Mouse (Mus musculus): ENCODE measurements around the gene Pdzrn3. TPM values are rescaled to one million over a fixed set of nuclear protein-coding genes. Genes with fewer than 3 reads are reported as not detected.

Pdzrn3 gene
- polyA plus RNA-seq, 1 experiment: 1.9 TPM

DNA sequence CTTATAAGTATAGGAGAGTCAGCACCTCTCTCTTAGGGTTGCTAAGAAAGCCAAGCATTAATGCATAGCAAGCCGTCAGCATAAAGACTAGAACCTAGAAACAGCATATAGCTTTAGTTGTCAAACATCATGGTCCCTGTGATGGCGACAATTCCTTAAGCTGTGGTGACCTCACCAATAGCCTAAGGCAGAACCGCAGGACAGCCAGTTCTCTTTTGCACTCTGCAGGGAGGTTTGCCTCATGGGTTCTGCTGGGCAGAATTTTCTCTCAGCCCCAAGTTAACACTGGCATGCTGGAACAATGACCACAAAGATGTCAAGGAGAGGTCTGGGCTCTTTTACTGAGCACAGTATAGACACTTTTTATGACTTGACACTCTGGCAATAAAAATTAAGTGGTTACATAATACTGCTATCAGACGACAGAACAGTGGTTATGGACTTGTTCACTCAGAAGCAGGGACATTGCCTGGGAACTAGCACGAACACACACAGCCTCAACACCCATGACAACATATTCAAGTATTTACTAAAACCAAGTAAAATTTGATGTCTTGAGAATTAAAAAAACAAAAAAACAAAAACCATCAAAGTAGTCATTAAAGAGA, 90.0 kb downstream of the Pdzrn3 start:
- WGBS: 94% methylated on average over 5 of the region's 5 CpGs
- no peak for TF ChIP-seq CTCF (IDR thresholded peaks at IDR 0.05; ENCODE audit: borderline replicate concordance, insufficient read depth, low read depth, low read length)
- TF ChIP-seq POLR2A (IDR thresholded peaks at IDR 0.05; ENCODE audit: borderline replicate concordance, insufficient read depth, low read length): no peak
- no peak for DNase-seq
- Histone ChIP-seq H3K27ac (ENCODE audit: insufficient read depth, low read length) (no peak overlapping the region), H3K4me3 (replicated peaks; ENCODE audit: insufficient read depth, low read depth, low read length) (no peak overlapping the region), H3K27me3 (ENCODE audit: control insufficient read depth, insufficient read depth, low read length) (no peaks in the 10 kb centered on the region), H3K4me1 (ENCODE audit: control insufficient read depth, insufficient read depth, low read length) (no peaks in the 10 kb centered on the region)

- Histone ChIP-seq H3K27ac (ENCODE audit: insufficient read depth, low read length) (no peak overlapping the region), H3K4me3 (replicated peaks; ENCODE audit: insufficient read depth, low read depth, low read length) (no peak overlapping the region), H3K27me3 (ENCODE audit: control insufficient read depth, insufficient read depth, low read length) (no peaks in the 10 kb centered on the region), H3K4me1 (ENCODE audit: control insufficient read depth, insufficient read depth, low read length) (no peaks in the 10 kb centered on the region)
- TF ChIP-seq POLR2A (IDR thresholded peaks at IDR 0.05; ENCODE audit: borderline replicate concordance, insufficient read depth, low read length) (no peak), CTCF (IDR thresholded peaks at IDR 0.05; ENCODE audit: borderline replicate concordance, insufficient read depth, low read depth, low read length) (no peak)
- 92% methylated on average over 2 of the region's 2 CpGs for WGBS
- no peak for DNase-seq
These were observed 90.6 kb downstream of the Pdzrn3 start for GRCm38 (mm10) chr6:101287077-101287476.

DNA sequence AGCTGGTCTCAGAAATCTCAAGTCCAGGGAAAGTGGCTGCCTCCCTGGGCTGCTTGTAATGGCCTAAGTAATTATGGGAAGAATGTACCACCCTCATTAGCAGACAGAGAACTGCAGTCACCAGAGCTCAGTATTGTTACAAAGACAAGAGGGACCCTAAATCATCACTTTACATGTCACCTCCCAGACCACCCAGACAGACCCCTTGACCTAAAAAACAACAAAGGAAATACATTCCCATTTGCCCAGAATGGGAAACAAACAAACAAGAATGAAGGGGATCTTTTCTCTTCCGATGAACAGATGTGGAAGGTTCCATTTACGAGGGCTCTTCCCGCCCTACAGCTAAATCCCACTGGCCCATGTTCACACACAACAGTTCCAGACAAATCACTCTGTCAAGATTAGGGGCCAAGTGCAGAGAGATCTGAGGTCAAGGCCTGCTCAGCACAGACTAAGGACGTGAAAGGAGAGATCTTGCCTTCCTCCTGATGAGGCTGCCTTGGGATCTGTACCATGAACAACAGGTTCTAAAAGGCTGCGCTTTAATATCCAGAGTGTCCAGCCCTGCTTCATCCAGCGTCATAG, 93.2 kb downstream of the Pdzrn3 start:
- H3K27me3 ChIP-seq (ENCODE audit: control insufficient read depth, insufficient read depth, low read length): no peaks in the 10 kb centered on the region
- no peak for TF ChIP-seq POLR2A (IDR thresholded peaks at IDR 0.05; ENCODE audit: borderline replicate concordance, insufficient read depth, low read length)
- TF ChIP-seq CTCF (IDR thresholded peaks at IDR 0.05; ENCODE audit: borderline replicate concordance, insufficient read depth, low read depth, low read length): no peak
- no peak overlapping the region for H3K4me3 ChIP-seq (replicated peaks; ENCODE audit: insufficient read depth, low read depth, low read length)
- H3K4me1 ChIP-seq (ENCODE audit: control insufficient read depth, insufficient read depth, low read length): no peaks in the 10 kb centered on the region
- 91% methylated on average over 6 of the region's 6 CpGs for WGBS
- no peak overlapping the region for H3K27ac ChIP-seq (ENCODE audit: insufficient read depth, low read length)
- DNase-seq: no peak

GRCm38 (mm10) chr6:101283891-101284290, 93.8 kb downstream of the Pdzrn3 start:
- Histone ChIP-seq H3K4me1 (ENCODE audit: control insufficient read depth, insufficient read depth, low read length) (no peaks in the 10 kb centered on the region), H3K27me3 (ENCODE audit: control insufficient read depth, insufficient read depth, low read length) (no peaks in the 10 kb centered on the region), H3K4me3 (replicated peaks; ENCODE audit: insufficient read depth, low read depth, low read length) (no peak overlapping the region), H3K27ac (ENCODE audit: insufficient read depth, low read length) (no peak overlapping the region)
- TF ChIP-seq CTCF (IDR thresholded peaks at IDR 0.05; ENCODE audit: borderline replicate concordance, insufficient read depth, low read depth, low read length): no peak
- DNase-seq: no peak
- whole genome bisulfite sequencing: 93% methylated on average over 3 of the region's 3 CpGs

GRCm38 (mm10) chr6:101281644-101282043, 96.1 kb downstream of the Pdzrn3 start:
- no peak for DNase-seq
- Histone ChIP-seq H3K27me3 (ENCODE audit: control insufficient read depth, insufficient read depth, low read length) (no peaks in the 10 kb centered on the region), H3K4me3 (replicated peaks; ENCODE audit: insufficient read depth, low read depth, low read length) (no peak overlapping the region), H3K4me1 (ENCODE audit: control insufficient read depth, insufficient read depth, low read length) (no peaks in the 10 kb centered on the region), H3K27ac (ENCODE audit: insufficient read depth, low read length) (no peak overlapping the region)
- TF ChIP-seq POLR2A (IDR thresholded peaks at IDR 0.05; ENCODE audit: borderline replicate concordance, insufficient read depth, low read length) (no peak), CTCF (IDR thresholded peaks at IDR 0.05; ENCODE audit: borderline replicate concordance, insufficient read depth, low read depth, low read length) (no peak)
- 35% methylated on average over 3 of the region's 3 CpGs for WGBS

GRCm38 (mm10) chr6:101280811-101281218, 96.9 kb downstream of the Pdzrn3 start:
- no peak for DNase-seq
- Histone ChIP-seq H3K4me1 (ENCODE audit: control insufficient read depth, insufficient read depth, low read length) (no peaks in the 10 kb centered on the region), H3K27me3 (ENCODE audit: control insufficient read depth, insufficient read depth, low read length) (no peaks in the 10 kb centered on the region), H3K4me3 (replicated peaks; ENCODE audit: insufficient read depth, low read depth, low read length) (no peak overlapping the region), H3K27ac (ENCODE audit: insufficient read depth, low read length) (no peak overlapping the region)
- no peak for TF ChIP-seq CTCF (IDR thresholded peaks at IDR 0.05; ENCODE audit: borderline replicate concordance, insufficient read depth, low read depth, low read length)
- no peak for TF ChIP-seq POLR2A (IDR thresholded peaks at IDR 0.05; ENCODE audit: borderline replicate concordance, insufficient read depth, low read length)
- 5% methylated on average over 9 of the region's 9 CpGs for WGBS

- no peak for DNase-seq
- no peaks in the 10 kb centered on the region for H3K27me3 ChIP-seq (ENCODE audit: control insufficient read depth, insufficient read depth, low read length)
- no peaks in the 10 kb centered on the region for H3K4me1 ChIP-seq (ENCODE audit: control insufficient read depth, insufficient read depth, low read length)
- H3K27ac ChIP-seq (ENCODE audit: insufficient read depth, low read length): no peak overlapping the region
- WGBS: 26% methylated on average over 13 of the region's 13 CpGs
- no peak overlapping the region for H3K4me3 ChIP-seq (replicated peaks; ENCODE audit: insufficient read depth, low read depth, low read length)
- TF ChIP-seq POLR2A (IDR thresholded peaks at IDR 0.05; ENCODE audit: borderline replicate concordance, insufficient read depth, low read length): no peak
- no peak for TF ChIP-seq CTCF (IDR thresholded peaks at IDR 0.05; ENCODE audit: borderline replicate concordance, insufficient read depth, low read depth, low read length)
These were observed 99.3 kb downstream of the Pdzrn3 start for GRCm38 (mm10) chr6:101278286-101278932.

DNA sequence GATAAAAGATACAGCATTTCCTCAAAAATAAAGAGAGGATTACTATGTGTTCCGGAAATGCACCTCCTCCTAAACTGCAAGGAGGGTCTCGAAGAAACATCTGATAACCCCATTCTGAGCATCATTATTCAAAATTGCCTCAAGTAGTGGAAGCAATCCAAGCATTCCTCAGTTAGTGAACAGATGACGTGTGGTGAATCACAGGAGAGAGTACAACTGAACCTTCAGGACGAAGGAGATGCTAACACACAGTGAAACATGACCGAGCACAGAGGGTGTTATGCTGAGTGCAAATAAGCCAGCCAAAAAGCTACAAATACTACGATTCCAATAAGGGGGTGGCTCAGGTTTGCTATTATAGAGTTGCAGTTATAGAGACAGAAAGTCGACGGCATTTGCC, 101.4 kb downstream of the Pdzrn3 start:
- no peak for DNase-seq
- no peaks in the 10 kb centered on the region for H3K27me3 ChIP-seq (ENCODE audit: control insufficient read depth, insufficient read depth, low read length)
- no peaks in the 10 kb centered on the region for H3K4me1 ChIP-seq (ENCODE audit: control insufficient read depth, insufficient read depth, low read length)
- no peak overlapping the region for H3K27ac ChIP-seq (ENCODE audit: insufficient read depth, low read length)
- WGBS: 55% methylated on average over 8 of the region's 8 CpGs
- TF ChIP-seq POLR2A (IDR thresholded peaks at IDR 0.05; ENCODE audit: borderline replicate concordance, insufficient read depth, low read length): no peak
- no peak for TF ChIP-seq CTCF (IDR thresholded peaks at IDR 0.05; ENCODE audit: borderline replicate concordance, insufficient read depth, low read depth, low read length)
- no peak overlapping the region for H3K4me3 ChIP-seq (replicated peaks; ENCODE audit: insufficient read depth, low read depth, low read length)
